Mouse (Mus musculus) hindbrain, embryonic 11.5 days (tissue): Measurements from ENCODE around the gene Ptgir. TPM values are rescaled to one million over a fixed set of nuclear protein-coding genes. Genes with fewer than 3 reads are reported as not detected.

Experiments used
- ATAC-seq: fragments of 200-750 bp; cut with Nextera tagmentation; 2 replicates; pipeline ENCODE4 v1.8.0; 2017; ENCODE audit warnings: mild to moderate bottlenecking, moderate TSS enrichment, moderate library complexity; ENCODE audit not compliant: low FRiP score
- DNase-seq: peaks from one replicate; pipeline ENCODE4 v3.0.0-alpha.2; 2015; ENCODE audit warnings: low spot score
- H3K27ac ChIP-seq: fragments of 300-500 bp; sonication (generic); 2 replicates; pipeline ENCODE4 v1.5.1; 2014; ENCODE audit warnings: mild to moderate bottlenecking, low read depth, low read length
- H3K27me3 ChIP-seq: fragments of 300-500 bp; sonication (generic); 2 replicates; pipeline ENCODE4 v1.6.1; 2014; ENCODE audit warnings: mild to moderate bottlenecking, low read length, moderate library complexity, mixed read lengths; ENCODE audit not compliant: control insufficient read depth, insufficient read depth
- H3K36me3 ChIP-seq: fragments of 300-500 bp; sonication (generic); 2 replicates; pipeline ENCODE4 v1.6.1; 2014; ENCODE audit warnings: mild to moderate bottlenecking, low read length, moderate library complexity, mixed read lengths; ENCODE audit not compliant: control insufficient read depth, insufficient read depth
- H3K4me1 ChIP-seq: fragments of 300-500 bp; sonication (generic); replicated peaks from 2 replicates; pipeline ENCODE4 v1.6.1; 2014; ENCODE audit warnings: low read length, mixed read lengths; ENCODE audit not compliant: control insufficient read depth, insufficient read depth
- H3K4me2 ChIP-seq: fragments of 300-500 bp; sonication (generic); replicated peaks from 2 replicates; pipeline ENCODE4 v1.6.1; 2014; ENCODE audit warnings: mild to moderate bottlenecking, low read depth, low read length
- H3K4me3 ChIP-seq: fragments of 300-500 bp; sonication (generic); 2 replicates; pipeline ENCODE4 v1.5.1; 2014; ENCODE audit warnings: low read depth, low read length
- H3K9ac ChIP-seq: fragments of 300-500 bp; sonication (generic); 2 replicates; pipeline ENCODE4 v1.6.1; 2014; ENCODE audit warnings: low read depth, low read length
- H3K9me3 ChIP-seq: fragments of 300-500 bp; sonication (generic); 2 replicates; pipeline ENCODE4 v1.6.1; 2016; ENCODE audit warnings: low read length; ENCODE audit not compliant: control insufficient read depth
- WGBS: fragments of 180-500 bp; shearing (Covaris S2); extraction: QIAGEN DNeasy Blood & Tissue Kit; methylation state at CpG from one replicate; pipeline ENCODE4 v1.1.7; 2014; 5-methylcytosine and 5-hydroxymethylcytosine counted together
- polyA plus RNA-seq: library from polyadenylated mRNA; unstranded; fragments of >200 nt; fragmentation: Nextera tagmentation; extraction: Ambion mirVana; gene quantifications from 2 replicates; pipeline ENCODE4 v1.2.1, GENCODE M21; 2014

Ptgir gene
- polyA plus RNA-seq, 1 experiment from 2014 or later: 0.56 TPM

DNA sequence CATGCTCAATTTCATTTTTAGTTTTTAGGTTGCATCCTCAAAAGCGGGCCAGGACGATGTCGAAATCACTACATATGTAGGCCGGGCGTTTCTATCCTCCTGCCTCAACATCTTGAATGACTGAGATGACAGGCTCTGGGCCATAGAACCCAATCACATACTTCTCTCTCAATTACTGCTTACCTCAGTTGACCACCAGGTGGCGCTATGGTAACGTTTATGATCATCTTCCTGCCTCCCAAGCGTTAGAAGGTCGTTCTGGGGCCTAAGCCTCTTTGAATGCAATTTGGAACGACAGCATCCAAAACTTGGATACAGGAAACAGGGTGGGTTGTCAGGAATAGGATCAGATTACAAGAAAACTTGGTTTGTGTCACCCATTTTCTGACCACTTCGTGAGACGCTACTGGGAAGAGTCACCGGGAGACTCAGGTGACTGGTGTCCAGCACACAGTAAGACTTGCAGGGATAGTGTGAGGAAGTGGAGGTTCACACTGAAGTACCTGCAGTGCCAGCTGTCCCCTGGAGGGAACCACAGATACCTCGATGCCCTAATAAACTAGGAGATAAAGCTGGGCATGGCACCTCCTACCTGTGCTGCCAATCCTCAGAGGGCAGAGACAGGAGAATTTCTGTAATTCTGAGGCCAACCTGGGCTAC is 25.8 kb downstream of the Ptgir start:
- ATAC-seq (peak; percentile 71), DNase-seq (peak; percentile 93)
- Histone ChIP-seq H3K4me2 (no peak overlapping the region), H3K9ac (no peak overlapping the region), H3K4me3 (no peak overlapping the region), H3K4me1 (no peaks in the 10 kb centered on the region), H3K27me3 (no peaks in the 10 kb centered on the region), H3K9me3 (no peaks in the 10 kb centered on the region), H3K36me3 (no peaks in the 10 kb centered on the region), H3K27ac (no peak overlapping the region)
- 18% methylated on average over 14 of the region's 14 CpGs for WGBS

DNA sequence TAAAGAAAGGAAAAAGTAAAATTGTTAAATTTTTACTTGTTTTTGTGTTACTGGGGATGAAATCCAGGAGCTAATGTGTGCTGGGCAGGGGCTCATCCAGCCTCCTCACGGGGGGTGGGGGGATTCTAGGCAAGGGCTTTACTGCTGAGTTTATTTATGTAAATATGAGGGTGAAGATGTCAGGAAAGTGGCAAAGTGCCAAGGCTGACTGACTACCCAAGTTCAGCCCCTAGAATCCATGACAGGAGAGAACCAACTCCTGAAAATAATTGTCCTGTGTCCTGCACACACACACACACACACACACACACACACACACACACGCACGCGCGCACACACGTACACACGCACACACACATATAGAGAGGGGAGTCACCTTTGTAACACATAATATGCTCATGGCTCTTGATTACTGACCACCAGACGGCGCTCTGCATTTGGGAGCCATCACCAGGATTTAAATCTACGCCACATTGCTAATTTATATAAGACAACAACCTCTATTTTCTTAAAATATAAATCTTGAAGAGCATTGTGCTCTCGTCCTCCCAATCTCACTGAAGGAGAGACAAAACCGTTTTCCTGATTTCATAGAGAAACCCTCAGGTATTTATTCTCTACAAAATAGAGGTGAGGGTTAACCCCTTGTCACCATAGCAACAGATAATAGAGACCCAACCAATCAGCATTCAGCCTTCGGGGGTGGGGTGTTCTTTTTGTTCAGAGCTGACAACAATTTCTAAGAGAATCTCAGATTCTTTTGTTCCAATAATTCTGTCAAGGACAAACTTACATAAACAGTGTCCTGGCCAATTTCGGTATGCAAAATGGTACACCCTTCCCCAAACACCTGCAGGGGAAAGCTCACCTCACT is 26.7 kb downstream of the Ptgir start:
- no peaks in the 10 kb centered on the region for H3K9me3 ChIP-seq
- ATAC-seq: peak; percentile 55
- DNase-seq: peak; percentile 74
- H3K4me2 ChIP-seq: no peak overlapping the region
- no peaks in the 10 kb centered on the region for H3K27me3 ChIP-seq
- H3K36me3 ChIP-seq: no peaks in the 10 kb centered on the region
- no peak overlapping the region for H3K9ac ChIP-seq
- H3K27ac ChIP-seq: no peak overlapping the region
- 48% methylated on average over 14 of the region's 14 CpGs for WGBS
- H3K4me1 ChIP-seq: no peaks in the 10 kb centered on the region
- H3K4me3 ChIP-seq: no peak overlapping the region

DNA sequence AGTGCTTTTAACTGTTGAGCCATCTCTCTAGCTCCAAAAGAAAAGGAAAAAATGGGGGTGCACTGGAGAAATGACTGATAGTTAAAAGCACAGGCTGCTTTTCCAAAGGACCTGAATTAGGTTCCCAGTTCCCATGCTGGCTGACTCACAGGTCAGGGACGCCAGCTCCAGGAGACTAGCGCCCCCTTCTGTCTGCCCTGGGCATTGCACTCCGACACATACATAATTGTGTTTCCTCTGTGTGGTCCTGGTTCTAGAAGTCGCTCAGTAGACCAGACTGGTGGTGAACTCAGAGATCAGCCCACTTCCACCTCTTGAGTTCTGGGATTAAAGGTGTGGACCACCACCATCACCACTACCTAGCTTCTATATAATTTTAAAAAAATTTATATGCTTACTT is 31.0 kb downstream of the Ptgir start:
- H3K36me3 ChIP-seq: no peaks in the 10 kb centered on the region
- 47% methylated on average over 4 of the region's 4 CpGs for WGBS
- H3K9me3 ChIP-seq: no peaks in the 10 kb centered on the region
- no peak for DNase-seq
- no peaks in the 10 kb centered on the region for H3K27me3 ChIP-seq
- ATAC-seq: no peak
- H3K27ac ChIP-seq: no peak overlapping the region
- no peak overlapping the region for H3K9ac ChIP-seq
- H3K4me1 ChIP-seq: no peaks in the 10 kb centered on the region
- no peak overlapping the region for H3K4me2 ChIP-seq
- no peak overlapping the region for H3K4me3 ChIP-seq

GRCm38 (mm10) chr7:16938117-16938791 is 32.0 kb downstream of the Ptgir start:
- H3K27ac ChIP-seq: no peak overlapping the region

DNA sequence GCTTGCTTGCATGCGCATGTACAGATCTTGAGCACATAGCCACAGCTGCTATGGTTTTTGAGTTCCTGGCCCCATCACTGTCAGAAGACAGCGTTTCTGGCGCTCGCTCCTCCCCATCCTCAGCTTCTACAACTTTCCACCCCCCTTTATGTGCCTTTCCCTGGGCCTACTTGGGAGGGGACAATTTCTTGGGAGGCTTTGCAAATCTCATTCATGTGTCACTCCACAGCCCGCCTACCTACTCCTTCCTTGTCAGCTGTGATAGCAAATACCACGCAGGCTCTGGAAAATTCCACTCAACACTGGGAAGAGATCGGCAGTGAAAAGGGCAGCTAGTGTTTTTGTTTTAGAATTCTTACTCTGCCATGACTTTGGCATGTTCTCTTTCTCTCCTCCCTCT is 34.0 kb downstream of the Ptgir start:
- Histone ChIP-seq H3K4me3 (no peak overlapping the region), H3K4me1 (0 out of 2 replicates have a peak, but pooled peaks cover 2% of the 10 kb centered on the region), H3K9me3 (no peaks in the 10 kb centered on the region), H3K4me2 (no peak overlapping the region), H3K27ac (no peak overlapping the region), H3K36me3 (no peaks in the 10 kb centered on the region), H3K27me3 (peaks cover 5% of the 10 kb centered on the region), H3K9ac (no peak overlapping the region)
- DNase-seq (no peak), ATAC-seq (no peak)
- whole genome bisulfite sequencing: 50% methylated on average over 7 of the region's 7 CpGs

More at GRCm38 (mm10) chr7:16938117-16938791, 32.0 kb downstream of the Ptgir start:
- H3K27me3 ChIP-seq: no peaks in the 10 kb centered on the region
- H3K9ac ChIP-seq: no peak overlapping the region
- H3K4me2 ChIP-seq: no peak overlapping the region
- 71% methylated on average over 17 of the region's 17 CpGs for WGBS
- H3K36me3 ChIP-seq: no peaks in the 10 kb centered on the region
- H3K4me1 ChIP-seq: no peaks in the 10 kb centered on the region
- no peak overlapping the region for H3K4me3 ChIP-seq
- ATAC-seq (peak; percentile 58; the same call in 1 of the 2 replicates), DNase-seq (peak; percentile 47)
- H3K9me3 ChIP-seq: no peaks in the 10 kb centered on the region

DNA sequence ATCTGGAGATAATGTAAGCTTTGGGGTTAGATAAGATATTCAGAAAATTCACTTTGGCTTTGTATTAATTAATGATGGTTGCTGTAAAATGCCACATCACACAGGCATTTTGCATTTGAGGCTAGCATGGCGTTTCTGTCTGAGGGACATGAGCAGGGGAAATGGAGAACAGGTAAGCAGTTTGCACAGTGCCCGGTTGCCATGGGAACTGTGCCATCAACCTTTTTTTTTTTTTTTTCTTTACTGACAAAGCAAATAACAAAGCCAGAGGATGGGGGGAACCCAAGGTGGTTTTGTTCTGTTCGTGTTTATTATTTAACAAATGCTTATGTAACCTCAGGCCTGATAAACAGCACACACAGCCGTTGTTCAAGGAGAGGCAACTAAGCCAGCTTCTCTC is 36.6 kb downstream of the Ptgir start:
- Histone ChIP-seq H3K36me3 (no peaks in the 10 kb centered on the region), H3K27ac (no peak overlapping the region), H3K4me3 (no peak overlapping the region), H3K27me3 (peaks cover 30% of the 10 kb centered on the region), H3K4me1 (peaks cover 19% of the 10 kb centered on the region; the same call in 1 of the 2 replicates), H3K9me3 (no peaks in the 10 kb centered on the region), H3K9ac (no peak overlapping the region), H3K4me2 (no peak overlapping the region)
- ATAC-seq: no peak
- DNase-seq: no peak
- 64% methylated on average over 4 of the region's 4 CpGs for WGBS

GRCm38 (mm10) chr7:16944061-16944807 is 37.9 kb downstream of the Ptgir start, which contains the start of gene Pnmal2:
Gene Pnmal2, plus strand, starts transcription at chr7:16944682.
- peak within 1 kb of the TSS; percentile 67 for H3K27ac ChIP-seq
- ATAC-seq (peak; percentile 90), DNase-seq (peak; percentile 94)
- H3K36me3 ChIP-seq: no peaks in the 10 kb centered on the region
- 16% methylated on average over 33 of the region's 36 CpGs for WGBS
- H3K27me3 ChIP-seq: peaks cover 44% of the 10 kb centered on the region
- peaks cover 25% of the 10 kb centered on the region; the same call in 1 of the 2 replicates for H3K4me1 ChIP-seq
- peak within 1 kb of the TSS; percentile 87 for H3K4me2 ChIP-seq
- peak within 1 kb of the TSS; percentile 67 for H3K4me3 ChIP-seq
- peak within 1 kb of the TSS; percentile 81 for H3K9ac ChIP-seq
- H3K9me3 ChIP-seq: no peaks in the 10 kb centered on the region

DNA sequence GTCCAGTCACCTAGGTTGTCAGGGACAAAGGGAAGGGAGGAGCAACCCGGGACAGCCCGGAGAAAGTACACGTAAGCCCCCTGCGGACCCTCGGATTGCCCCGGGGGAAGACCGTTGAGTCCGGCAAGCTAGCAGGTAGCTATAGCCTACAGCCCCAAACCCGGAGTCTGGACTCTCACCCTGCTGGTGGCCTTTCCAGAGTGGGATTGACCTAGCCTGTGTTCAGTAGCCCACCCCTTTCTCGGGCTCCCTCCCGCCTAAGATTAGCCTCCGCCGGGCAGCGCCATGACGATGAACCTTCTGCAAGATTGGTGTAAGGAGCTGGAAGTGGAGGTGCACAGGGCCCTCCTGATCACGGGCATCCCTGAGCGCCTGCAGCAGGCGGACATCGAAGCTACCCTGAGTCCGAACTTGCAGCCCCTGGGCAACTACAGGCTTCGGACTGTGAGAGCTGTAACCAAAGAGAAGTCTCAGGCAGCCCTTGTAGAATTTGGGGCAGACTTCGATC is 38.6 kb downstream of the Ptgir start:
- WGBS: 1% methylated on average over 22 of the region's 22 CpGs
- Histone ChIP-seq H3K27ac (peak overlapping the region; percentile 67), H3K9ac (peak overlapping the region; percentile 81), H3K4me2 (peak overlapping the region; percentile 87), H3K4me1 (peaks cover 28% of the 10 kb centered on the region; the same call in 1 of the 2 replicates), H3K4me3 (peak overlapping the region; percentile 67), H3K36me3 (no peaks in the 10 kb centered on the region), H3K27me3 (peaks cover 50% of the 10 kb centered on the region), H3K9me3 (no peaks in the 10 kb centered on the region)
- peak; percentile 62 for ATAC-seq
- no peak for DNase-seq
